Mouse (Mus musculus): ENCODE results near the gene Snx29. TPM values are rescaled to one million over a fixed set of nuclear protein-coding genes. Genes with fewer than 3 reads are reported as not detected.

Gene Snx29
- total and polyA plus RNA-seq, 3 experiments: 1.2 to 3.2 (median 3.1) TPM

- DNase-seq (ENCODE audit: extremely low read depth): no peak
- Histone ChIP-seq H3K79me2 (replicated peaks; ENCODE audit: control insufficient read depth, extremely low read depth, insufficient read depth, poor library complexity, severe bottlenecking) (no peaks in the 10 kb centered on the region), H3K4me3 (replicated peaks in 1 of 3; ENCODE audit: low read depth in 2 of 3, low read length in 2 of 3, poor library complexity in 1 of 3) (no peak overlapping the region), H3K4me2 (ENCODE audit: insufficient read depth, low read depth, poor library complexity, severe bottlenecking) (no peak overlapping the region), H3K9me3 (replicated peaks; ENCODE audit: low read length) (no peaks in the 10 kb centered on the region), H3K27ac (ENCODE audit: insufficient read depth, low read depth) (no peak overlapping the region), H3K9ac (ENCODE audit: insufficient read depth, low read depth) (no peak overlapping the region), H3K4me1 (ENCODE audit: control insufficient read depth in 1 of 2, insufficient read depth in 2 of 2) (peaks cover 4 to 22% of the 10 kb centered on the region in 2 experiments; a peak in 3 of 4 replicates), H3K36me3 (replicated peaks in 1 of 2; ENCODE audit: control insufficient read depth in 1 of 2, insufficient read depth in 1 of 2, low read length in 1 of 2) (peaks cover 0 to 10% of the 10 kb centered on the region in 2 experiments), H3K27me3 (replicated peaks) (no peaks in the 10 kb centered on the region)
- TF ChIP-seq JUND (conservative IDR thresholded peaks at IDR 0.05; ENCODE audit: low read depth, low read length) (no peak), HCFC1 (IDR thresholded peaks at IDR 0.05; ENCODE audit: low read depth, low read length) (no peak), MEF2A (IDR thresholded peaks at IDR 0.05; ENCODE audit: borderline replicate concordance, low read depth, low read length) (no peak), MAZ (IDR thresholded peaks at IDR 0.05; ENCODE audit: low read depth, low read length) (no peak), POLR2A (IDR thresholded peaks at IDR 0.05; ENCODE audit: low read depth, low read length) (no peak), ELF1 (IDR thresholded peaks at IDR 0.05; ENCODE audit: low read depth, low read length) (no peak), TBP (conservative IDR thresholded peaks at IDR 0.05; ENCODE audit: low read depth, low read length) (no peak), ZMIZ1 (IDR thresholded peaks at IDR 0.05; ENCODE audit: low read depth, low read length) (no peak), MAX (IDR thresholded peaks at IDR 0.05; ENCODE audit: low read length) (no peak), USF1 (IDR thresholded peaks at IDR 0.05; ENCODE audit: low read depth, low read length) (no peak), CHD2 (IDR thresholded peaks at IDR 0.05; ENCODE audit: low read length) (no peak), IRF4 (IDR thresholded peaks at IDR 0.05; ENCODE audit: low read depth, low read length) (no peak), EP300 (IDR thresholded peaks at IDR 0.05; ENCODE audit: low read length) (no peak), JUN (IDR thresholded peaks at IDR 0.05; ENCODE audit: insufficient read depth, low read depth, low read length) (no peak), BHLHE40 (IDR thresholded peaks at IDR 0.05; ENCODE audit: low read depth, low read length) (no peak)
- in situ Hi-C loops (cut with MboI; ENCODE audit: low pct_ligation_motif_present, low pct_unique_long_range_greater_than_20kb, low sequenced_read_pairs) (no loop called here), dilution Hi-C loops (cut with MboI; ENCODE audit: extremely low pct_ligation_motif_present, extremely low pct_unique_long_range_greater_than_20kb, low sequenced_read_pairs) (no loop called here)
These were observed 261.4 kb downstream of the Snx29 start for GRCm38 (mm10) chr16:11583941-11584639.

- Histone ChIP-seq H3K9ac (ENCODE audit: insufficient read depth, low read depth) (no peak overlapping the region), H3K27ac (ENCODE audit: insufficient read depth, low read depth) (no peak overlapping the region), H3K4me2 (ENCODE audit: insufficient read depth, low read depth, poor library complexity, severe bottlenecking) (no peak overlapping the region), H3K9me3 (replicated peaks; ENCODE audit: low read length) (no peaks in the 10 kb centered on the region), H3K27me3 (replicated peaks) (no peaks in the 10 kb centered on the region), H3K79me2 (replicated peaks; ENCODE audit: control insufficient read depth, extremely low read depth, insufficient read depth, poor library complexity, severe bottlenecking) (no peaks in the 10 kb centered on the region), H3K4me3 (replicated peaks in 1 of 3; ENCODE audit: low read depth in 2 of 3, low read length in 2 of 3, poor library complexity in 1 of 3) (no peak overlapping the region), H3K4me1 (ENCODE audit: control insufficient read depth in 1 of 2, insufficient read depth in 2 of 2) (no peaks in the 10 kb centered on the region), H3K36me3 (replicated peaks in 1 of 2; ENCODE audit: control insufficient read depth in 1 of 2, insufficient read depth in 1 of 2, low read length in 1 of 2) (peaks cover 0 to 19% of the 10 kb centered on the region in 2 experiments)
- no peak for DNase-seq (ENCODE audit: extremely low read depth)
- TF ChIP-seq MXI1 (IDR thresholded peaks at IDR 0.05; ENCODE audit: low read depth, low read length) (no peak), ZC3H11A (IDR thresholded peaks at IDR 0.05; ENCODE audit: low read depth, low read length) (no peak), MAX (IDR thresholded peaks at IDR 0.05; ENCODE audit: low read length) (no peak), BHLHE40 (IDR thresholded peaks at IDR 0.05; ENCODE audit: low read depth, low read length) (no peak), MAZ (IDR thresholded peaks at IDR 0.05; ENCODE audit: low read depth, low read length) (no peak), USF1 (IDR thresholded peaks at IDR 0.05; ENCODE audit: low read depth, low read length) (no peak), CTCF (conservative IDR thresholded peaks at IDR 0.05 in 1 of 2, IDR thresholded peaks at IDR 0.05 in 1 of 2; ENCODE audit: low read depth in 2 of 2, low read length in 2 of 2) (no peak)
- in situ Hi-C loops (cut with MboI; ENCODE audit: low pct_ligation_motif_present, low pct_unique_long_range_greater_than_20kb, low sequenced_read_pairs) (no loop called here), dilution Hi-C loops (cut with MboI; ENCODE audit: extremely low pct_ligation_motif_present, extremely low pct_unique_long_range_greater_than_20kb, low sequenced_read_pairs) (no loop called here)
These were observed 266.0 kb downstream of the Snx29 start for GRCm38 (mm10) chr16:11588689-11589088.

Measured in CH12.LX (cell line).